Mouse (Mus musculus): ENCODE results near the gene Larp1.

Gene Larp1

DNA sequence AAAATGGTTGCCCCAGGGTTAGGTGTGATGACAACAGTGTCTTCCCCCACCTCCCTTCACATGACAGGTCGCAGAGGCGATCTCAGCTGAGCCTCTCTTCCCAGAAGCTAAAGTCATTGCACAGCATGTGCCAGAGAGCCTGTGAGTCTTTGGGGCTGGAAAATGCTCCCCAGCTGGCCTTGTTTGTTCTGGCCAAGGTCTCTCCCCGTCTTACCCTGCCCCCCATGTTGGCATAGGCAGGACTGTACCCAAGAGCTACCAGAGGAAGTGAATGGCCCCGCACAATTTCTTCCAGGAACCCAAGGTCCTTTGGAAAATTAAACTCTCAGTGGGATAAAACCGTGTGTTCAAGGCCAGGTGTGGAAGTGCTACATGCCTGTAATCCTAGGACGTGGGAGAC is 5.1 kb upstream of the Larp1 start:
- no peak for DNase-seq

DNA sequence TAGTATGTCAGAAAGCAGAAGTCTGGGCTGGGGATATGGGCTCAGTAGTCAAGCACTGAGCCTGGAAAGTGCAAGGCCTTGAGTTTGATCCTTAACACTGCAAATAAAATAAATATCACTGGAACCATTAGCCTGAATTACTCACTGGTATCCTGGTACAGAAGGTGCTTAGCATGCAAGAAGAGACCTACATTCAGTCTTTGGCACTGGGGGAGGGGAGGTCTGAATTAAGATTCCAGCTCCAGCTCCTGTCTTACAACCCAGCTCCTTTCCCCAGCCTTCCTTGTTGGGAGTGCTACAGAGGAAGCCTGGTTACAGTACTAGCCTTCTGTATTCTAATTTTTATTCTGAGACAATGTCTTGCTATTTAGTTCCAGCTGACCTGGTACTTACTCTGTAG is 3.8 kb upstream of the Larp1 start:
- no peak for DNase-seq

- no peak for DNase-seq
Observed at GRCm38 (mm10) chr11:58008013-58008412, 851 bp upstream of the Larp1 start.

DNA sequence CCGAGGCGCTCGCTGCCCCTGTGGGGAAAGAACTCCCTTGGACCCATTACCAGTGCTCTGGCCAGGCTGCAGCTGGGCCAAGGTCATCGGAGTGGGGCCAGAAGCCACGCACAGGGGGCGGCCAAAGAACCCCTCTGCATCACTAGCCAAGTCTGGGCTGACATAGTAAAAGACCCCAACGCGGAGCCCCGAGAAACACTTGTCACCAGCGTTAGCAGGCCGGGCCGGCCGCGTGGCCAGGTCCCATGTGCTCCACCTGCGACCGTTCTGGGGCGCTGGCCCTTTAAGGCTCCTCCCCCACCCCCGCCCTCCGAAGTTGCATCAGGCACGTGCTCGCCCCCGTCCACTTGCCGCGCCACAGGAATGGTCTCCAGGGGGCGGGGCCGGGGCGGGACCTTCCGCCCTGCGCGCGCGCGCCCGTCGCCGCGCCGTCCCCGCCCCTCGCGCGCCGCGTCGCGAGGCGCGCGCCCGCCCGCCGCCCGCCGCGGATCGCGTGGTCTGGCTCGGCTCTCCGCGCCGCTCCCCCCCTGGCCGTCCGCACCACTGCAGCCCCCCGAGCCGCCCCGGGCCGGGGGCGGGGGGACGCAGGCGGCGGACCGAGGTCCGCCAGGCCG is 320 bp upstream of the Larp1 start:
- DNase-seq = peak; percentile 69 to 74

- DNase-seq = peak; percentile 48 to 59
Observed at GRCm38 (mm10) chr11:58009516-58010141, 765 bp downstream of the Larp1 start.

DNA sequence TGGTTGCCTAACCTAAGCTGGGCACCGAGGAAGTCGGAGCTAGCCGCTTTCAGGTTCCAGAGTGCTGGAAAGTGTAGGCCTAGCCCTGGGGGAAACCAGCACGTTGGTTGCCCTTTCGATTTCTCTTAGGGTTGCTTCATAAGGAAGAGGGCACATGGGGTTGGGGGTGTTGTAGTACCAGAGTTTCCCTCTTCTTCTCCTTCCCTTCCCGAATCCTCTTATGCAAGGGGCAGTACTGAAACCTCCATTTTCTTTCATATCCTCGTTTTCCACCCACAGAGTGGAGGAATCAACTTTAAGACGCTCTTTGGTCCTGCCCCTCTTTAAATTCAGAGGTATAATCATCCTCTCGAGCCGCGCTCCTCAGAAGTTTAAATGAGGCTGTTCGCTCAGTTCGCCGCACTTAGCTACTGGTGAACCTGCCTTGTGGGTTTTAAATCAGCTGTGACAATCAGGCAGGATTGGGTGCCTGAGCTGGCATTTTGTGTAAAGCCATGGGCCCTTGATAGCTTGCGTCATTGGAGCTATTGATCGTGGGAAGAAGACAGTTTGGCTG is 1.4 kb downstream of the Larp1 start:
- peak; percentile 18 to 38 for DNase-seq

DNA sequence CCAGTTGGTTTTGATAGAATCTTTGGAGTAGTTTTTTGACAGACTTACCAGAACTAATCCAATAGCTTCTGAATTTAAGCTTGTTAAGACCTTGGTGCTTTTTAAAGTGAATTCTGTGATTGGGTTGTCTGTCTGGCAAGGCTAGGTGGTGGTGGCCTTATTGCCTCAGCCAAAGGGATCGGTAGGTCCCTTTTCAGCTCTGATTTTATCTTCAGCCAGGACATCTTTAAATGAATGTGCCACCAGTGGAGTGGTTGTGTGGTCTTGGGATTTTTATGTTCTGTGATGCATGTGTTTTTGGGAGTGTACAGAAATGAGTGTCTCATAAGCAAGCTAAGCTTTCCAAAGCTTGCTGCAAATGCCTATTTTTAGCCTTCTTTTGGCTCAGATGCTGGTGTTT is 2.1 kb downstream of the Larp1 start:
- no peak for DNase-seq

GRCm38 (mm10) chr11:58011813-58012212 is 2.9 kb downstream of the Larp1 start:
- DNase-seq = no peak

DNA sequence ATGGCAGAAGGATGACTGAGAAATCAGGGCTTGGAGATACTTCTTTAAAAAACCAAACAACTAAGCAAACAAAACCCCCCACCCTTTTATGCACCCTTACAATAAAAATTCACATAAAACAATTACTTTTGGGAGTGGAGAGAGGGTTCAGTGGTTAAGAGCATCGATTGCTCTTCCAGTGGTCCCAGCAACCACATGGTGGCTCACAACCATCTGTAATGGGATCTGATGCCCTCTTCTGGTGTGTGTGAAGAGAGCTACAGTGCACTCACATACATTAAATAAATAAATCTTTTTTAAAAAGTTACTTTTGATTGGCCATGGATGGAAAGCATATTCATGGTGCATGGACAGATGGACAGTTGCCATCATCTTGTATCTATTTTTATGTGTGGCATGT is 3.8 kb downstream of the Larp1 start:
- DNase-seq = no peak

GRCm38 (mm10) chr11:58013100-58013499 is 4.2 kb downstream of the Larp1 start:
- DNase-seq = no peak

DNA sequence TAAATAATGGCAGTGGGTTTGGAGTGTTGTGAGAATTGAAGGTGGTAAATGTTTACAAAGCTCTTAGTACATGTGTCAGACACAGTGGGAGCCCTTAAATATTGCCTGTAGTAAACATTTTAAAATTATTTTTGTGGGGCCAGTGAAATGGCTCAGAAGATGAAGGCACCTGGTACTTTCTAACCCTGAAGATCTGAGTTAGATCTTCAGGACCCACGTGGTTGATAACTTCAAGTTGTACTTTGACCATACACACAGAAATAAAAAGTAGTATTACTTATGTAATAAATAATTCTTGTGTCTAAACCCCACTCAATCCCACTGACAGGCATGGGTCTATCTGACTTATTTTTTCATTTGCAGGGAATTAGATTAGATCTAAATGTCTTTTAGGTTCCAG is 5.7 kb downstream of the Larp1 start:
- DNase-seq = no peak

DNA sequence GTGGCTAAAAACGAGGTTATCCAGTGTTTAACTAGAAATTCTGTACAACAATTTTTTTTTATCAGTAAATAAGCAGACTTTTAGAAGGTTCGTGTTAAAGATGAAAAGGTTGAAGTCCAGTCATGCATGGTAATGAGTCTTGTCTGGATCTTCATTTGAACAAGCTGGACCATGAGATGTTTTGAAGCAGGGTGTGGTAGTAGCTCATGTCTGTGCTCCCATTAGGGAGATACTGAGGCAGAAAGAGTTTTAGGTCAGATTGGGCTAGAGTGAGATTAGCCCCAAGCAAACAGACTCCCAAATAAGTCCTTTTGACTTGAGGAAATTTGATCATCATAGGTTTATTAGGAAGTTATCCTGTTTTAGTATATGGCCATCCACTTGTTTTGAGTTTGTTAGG is 6.5 kb downstream of the Larp1 start:
- no peak for DNase-seq

- no peak for DNase-seq
Observed at GRCm38 (mm10) chr11:58016371-58016770, 7.5 kb downstream of the Larp1 start.

GRCm38 (mm10) chr11:58017422-58017821 is 8.6 kb downstream of the Larp1 start:
- no peak for DNase-seq

DNA sequence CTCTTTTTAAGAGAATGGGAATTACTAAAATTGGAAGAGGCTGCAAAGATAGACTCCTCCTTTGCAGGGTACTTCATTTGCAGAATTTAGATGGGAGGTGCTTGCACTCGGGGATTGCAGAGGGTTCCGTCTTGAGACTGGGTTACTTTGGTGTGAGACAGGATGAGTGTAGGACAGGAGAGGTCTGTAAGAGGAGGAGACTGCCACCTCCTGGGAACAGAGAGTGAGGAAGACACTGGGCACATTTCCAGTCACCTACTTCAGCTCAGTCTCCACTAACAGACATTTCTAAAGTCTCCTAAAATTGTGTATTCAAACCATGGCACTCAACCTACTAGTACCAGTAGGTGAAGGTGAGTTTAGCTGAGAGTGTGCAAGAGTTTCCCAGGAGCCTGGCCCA is 9.4 kb downstream of the Larp1 start:
- no peak for DNase-seq

- DNase-seq = no peak
Observed at GRCm38 (mm10) chr11:58018701-58019100, 9.8 kb downstream of the Larp1 start.

DNA sequence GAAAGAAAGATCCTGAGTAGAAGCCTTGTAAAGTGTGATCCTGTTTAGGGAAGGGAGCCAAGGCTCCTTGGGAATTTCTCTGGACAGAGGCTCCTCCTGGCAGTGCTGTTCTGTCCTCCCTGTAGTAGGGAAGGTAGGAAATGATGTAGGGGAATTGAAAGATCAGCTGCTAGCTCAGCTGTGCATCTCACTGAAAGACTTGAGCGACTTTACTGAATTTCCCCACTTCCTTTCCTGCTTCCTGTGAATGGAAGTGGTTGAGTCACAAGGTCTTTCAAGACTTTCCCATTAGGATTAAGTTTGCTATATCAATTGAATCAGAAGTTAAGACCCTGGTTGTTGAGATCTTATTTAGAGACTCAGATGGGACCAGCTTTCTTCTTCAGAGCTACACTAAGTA is 12.2 kb downstream of the Larp1 start:
- DNase-seq = no peak

GRCm38 (mm10) chr11:58021618-58022017 is 12.8 kb downstream of the Larp1 start:
- no peak for DNase-seq

DNA sequence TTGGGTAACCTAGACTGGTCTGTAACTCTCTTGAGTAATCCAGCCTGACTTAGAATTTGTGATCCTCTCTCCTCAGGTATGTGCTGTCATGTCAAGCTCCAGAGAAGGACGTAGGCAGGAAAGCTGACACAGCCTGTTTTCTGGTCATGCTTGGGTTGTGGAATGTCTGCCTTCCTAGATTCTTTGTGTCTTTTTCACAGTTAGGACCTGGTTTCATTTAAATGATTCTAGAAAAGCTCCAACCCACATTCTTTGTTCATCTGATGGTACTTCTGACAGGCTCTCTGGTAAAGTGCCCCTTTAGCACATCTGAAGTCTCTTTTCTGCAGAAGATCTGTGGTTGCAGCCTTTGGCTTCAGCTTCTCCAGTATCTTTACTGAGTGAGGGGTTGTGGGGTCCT is 15.4 kb downstream of the Larp1 start:
- no peak for DNase-seq

DNA sequence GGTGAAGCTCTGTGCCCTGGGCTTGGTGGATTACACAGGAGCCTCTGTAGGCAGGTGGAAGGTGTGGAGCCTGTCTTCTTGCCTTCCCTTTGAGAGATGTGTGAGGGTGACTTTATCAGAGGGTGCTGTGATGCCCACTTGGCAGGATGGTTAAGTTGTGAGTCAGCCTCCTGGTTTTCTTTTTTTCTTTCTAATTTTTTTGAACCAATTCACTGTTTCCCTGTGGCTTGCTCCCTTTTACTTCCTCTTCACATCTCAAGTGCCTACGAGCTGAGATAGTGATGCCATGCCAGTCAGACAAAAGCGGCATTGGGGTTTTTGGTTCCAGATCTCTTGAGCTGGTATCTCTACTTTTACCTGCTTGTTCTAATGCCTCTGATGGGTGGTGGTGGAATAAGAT is 15.8 kb downstream of the Larp1 start:
- DNase-seq = no peak

DNA sequence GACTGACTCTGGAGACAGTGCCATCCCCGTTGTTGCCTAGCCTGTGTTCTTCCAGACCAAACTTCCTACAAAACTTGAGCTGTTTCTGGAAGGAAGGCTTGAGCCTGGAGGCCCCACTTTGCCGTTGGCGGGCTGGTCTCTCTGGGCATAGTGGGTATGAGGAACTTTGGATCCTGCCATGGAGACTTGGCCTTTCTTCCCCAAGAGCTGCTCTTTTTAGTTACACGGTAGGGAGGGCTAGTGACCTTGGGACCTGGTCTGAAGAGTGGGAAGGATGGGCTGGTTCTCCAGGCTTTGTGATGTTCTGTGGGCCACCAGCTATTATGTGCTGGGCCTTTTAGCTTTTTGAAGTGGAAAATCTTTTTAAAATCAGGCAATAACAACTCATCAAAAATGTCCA is 17.0 kb downstream of the Larp1 start:
- DNase-seq = no peak

DNA sequence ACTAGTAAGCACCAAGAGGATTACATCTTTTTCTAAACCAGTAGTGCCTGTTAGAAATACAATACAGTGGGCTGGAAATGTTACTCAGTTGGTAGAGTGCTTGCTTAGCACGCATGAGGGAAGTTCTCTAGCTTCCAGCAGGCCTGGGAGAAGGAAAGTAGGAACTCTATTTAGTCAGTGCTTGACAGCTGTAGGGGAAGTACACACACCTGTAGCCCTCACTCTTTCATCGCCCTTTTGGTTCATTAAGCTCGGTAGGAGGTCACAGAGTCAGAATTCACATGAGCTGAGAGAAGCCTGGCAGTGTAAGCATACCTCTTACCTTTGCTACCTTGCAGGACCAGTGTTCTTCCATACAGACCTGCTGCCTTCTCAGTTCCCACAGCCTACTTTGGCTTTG is 17.5 kb downstream of the Larp1 start:
- DNase-seq = no peak

DNA sequence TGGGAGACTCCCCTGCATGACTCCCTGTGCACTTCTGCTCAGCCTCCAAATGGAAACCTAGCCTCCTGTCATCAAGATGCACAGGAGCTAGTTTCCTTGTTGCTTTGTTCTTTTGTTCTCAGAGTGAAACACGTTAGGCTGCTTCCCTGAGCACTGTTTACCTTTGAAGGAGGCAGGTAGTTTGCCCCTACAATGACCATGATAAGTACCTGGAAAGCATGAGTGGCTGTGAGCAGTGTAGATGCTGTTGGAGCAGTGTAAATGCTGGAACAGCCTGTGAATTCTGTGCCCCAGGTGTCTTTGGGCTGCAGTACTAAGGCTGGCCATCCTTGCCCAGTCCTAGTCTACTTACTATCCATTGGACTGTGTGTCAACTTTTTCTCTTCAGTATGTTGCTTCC is 18.0 kb downstream of the Larp1 start:
- no peak for DNase-seq

DNA sequence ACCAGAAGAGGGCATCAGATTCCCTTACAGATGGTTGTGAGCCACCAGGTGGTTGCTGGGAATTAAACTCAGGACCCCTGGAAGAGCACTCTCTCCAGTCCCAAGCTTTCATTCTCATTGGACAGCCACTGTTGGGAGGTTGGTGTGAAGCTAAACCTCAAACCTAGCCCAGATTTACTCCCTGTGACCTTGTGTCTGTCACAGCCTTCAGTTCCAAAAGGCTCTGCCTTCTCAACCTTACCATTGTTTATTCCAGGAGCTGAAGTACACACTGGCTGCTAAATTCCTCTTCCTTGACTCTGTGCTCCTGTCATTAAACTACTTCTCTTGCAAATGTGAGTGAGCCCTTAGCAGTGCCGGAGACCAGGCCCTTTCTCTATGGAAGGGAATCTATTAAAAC is 20.1 kb downstream of the Larp1 start:
- no peak for DNase-seq

DNA sequence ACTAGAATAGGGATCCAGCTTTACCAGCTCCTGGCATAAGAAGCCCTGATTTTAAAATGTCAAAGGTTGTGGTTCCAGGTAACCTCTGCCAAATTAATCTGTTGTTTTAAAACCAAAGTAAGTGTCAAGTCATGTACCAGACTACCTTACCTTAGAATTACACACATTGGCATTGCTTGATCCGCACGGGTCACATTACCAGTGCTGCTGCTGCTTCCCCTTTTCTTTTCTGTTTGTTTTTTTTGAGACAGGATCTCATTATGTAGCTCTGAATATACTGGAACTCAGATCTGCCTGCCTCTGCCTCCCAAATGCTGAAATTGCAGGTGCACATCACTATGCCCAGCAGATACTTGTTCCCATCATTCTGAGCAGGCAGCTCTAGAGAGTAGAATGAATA is 21.0 kb downstream of the Larp1 start:
- no peak for DNase-seq
